Mouse (Mus musculus) CH12.LX (cell line): ENCODE results near the gene Eps15l1.

ENCODE experiments used
- BHLHE40 ChIP-seq: IDR thresholded peaks from 2 replicates; pipeline ENCODE4 v1.6.1; 2011; ENCODE audit warnings: mild to moderate bottlenecking, low read depth, low read length, improper control_type of control experiment
- CTCF ChIP-seq, 2 experiments: IDR thresholded peaks in 1 of 2; conservative IDR thresholded peaks in 1 of 2; 2 replicates each; pipeline ENCODE4 v1.5.1; 2011 to 2012; ENCODE audit warnings: low read depth in 2 of 2, low read length in 2 of 2, improper control_type of control experiment in 1 of 2, inconsistent platforms in 1 of 2, mild to moderate bottlenecking in 1 of 2, moderate library complexity in 1 of 2
- ELF1 ChIP-seq: IDR thresholded peaks from 2 replicates; pipeline ENCODE4 v1.6.1; 2014; ENCODE audit warnings: low read depth, mild to moderate bottlenecking, inconsistent platforms, low read length, improper control_type of control experiment
- HCFC1 ChIP-seq: IDR thresholded peaks from 2 replicates; pipeline ENCODE4 v1.6.1; 2012; ENCODE audit warnings: low read depth, mild to moderate bottlenecking, inconsistent platforms, low read length, improper control_type of control experiment
- JUN ChIP-seq: IDR thresholded peaks from 2 replicates; pipeline ENCODE4 v1.6.1; 2011; ENCODE audit warnings: low read depth, mild to moderate bottlenecking, low read length, improper control_type of control experiment, moderate library complexity; ENCODE audit not compliant: insufficient read depth
- JUND ChIP-seq: conservative IDR thresholded peaks from 2 replicates; pipeline ENCODE4 v1.6.1; 2011; ENCODE audit warnings: low read depth, low read length, improper control_type of control experiment
- MYC ChIP-seq: IDR thresholded peaks from 2 replicates; pipeline ENCODE4 v1.6.1; 2011; ENCODE audit warnings: low read depth, mild to moderate bottlenecking, improper control_type of control experiment, low read length
- NRF1 ChIP-seq: IDR thresholded peaks from 2 replicates; pipeline ENCODE4 v1.6.1; 2014; ENCODE audit warnings: low read depth, mild to moderate bottlenecking, inconsistent platforms, low read length, improper control_type of control experiment, moderate library complexity
- POLR2A ChIP-seq: IDR thresholded peaks from 2 replicates; pipeline ENCODE4 v1.6.1; 2011; ENCODE audit warnings: low read depth, mild to moderate bottlenecking, improper control_type of control experiment, low read length
- ZC3H11A ChIP-seq: IDR thresholded peaks from 2 replicates; pipeline ENCODE4 v1.6.1; 2012; ENCODE audit warnings: low read depth, mild to moderate bottlenecking, inconsistent platforms, low read length, improper control_type of control experiment

DNA sequence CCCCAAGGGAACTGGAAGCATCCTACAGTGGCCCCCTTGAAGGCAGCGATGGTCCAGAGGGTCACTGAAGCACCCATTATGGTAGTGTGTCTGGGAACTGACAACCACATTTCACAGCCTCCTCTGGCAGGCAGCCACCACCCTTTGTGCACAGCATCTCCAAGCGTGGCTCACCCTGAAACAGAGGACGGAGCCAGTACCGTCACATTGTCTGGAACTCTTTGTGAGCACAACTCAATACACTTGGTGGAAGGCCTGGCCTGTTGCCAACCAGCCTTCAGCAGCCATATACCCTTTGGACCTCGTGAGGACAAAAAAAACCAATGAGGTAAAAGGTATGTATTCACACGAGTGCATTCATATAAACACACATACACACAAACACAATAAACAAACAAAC lies 113.0 kb downstream of the Eps15l1 start:
- TF ChIP-seq CTCF (conservative IDR thresholded peaks at IDR 0.05 in 1 of 2, IDR thresholded peaks at IDR 0.05 in 1 of 2; ENCODE audit: low read depth in 2 of 2, low read length in 2 of 2): no peak
- TF ChIP-seq ELF1: no peak
- TF ChIP-seq MYC: no peak
- no peak for TF ChIP-seq POLR2A
- no peak for TF ChIP-seq JUN
- TF ChIP-seq HCFC1: no peak
- no peak for TF ChIP-seq JUND
- TF ChIP-seq NRF1: no peak
- no peak for TF ChIP-seq ZC3H11A
- no peak for TF ChIP-seq BHLHE40
